Mouse (Mus musculus): Measurements from ENCODE around the gene H2-M10.1.
A peak's percentile ranks its signal among the peaks of the same experiment; 100 is the strongest.
"Not testable (repeated sequence)": the region's sequence is repeated elsewhere in the genome, so short reads cannot be mapped to it uniquely, and the experiment has no call there.

The H2-M10.1 gene

GRCm38 (mm10) chr17:36326055-36326454 is at the start of gene H2-M10.1:
Gene H2-M10.1, minus strand, starts transcription at chr17:36326155.
- DNase-seq (ENCODE audit: extremely low read depth, insufficient read length, low spot score) = no peak

- not testable (repeated sequence) for DNase-seq (ENCODE audit: extremely low read depth, insufficient read length, low spot score)
These were observed 42.4 kb upstream of the H2-M10.1 start, which contains the start of gene H2-M10.3 for GRCm38 (mm10) chr17:36368317-36368716. Gene H2-M10.3, minus strand, starts transcription at chr17:36368417.

- DNase-seq (ENCODE audit: extremely low read depth, insufficient read length, low spot score) = not testable (repeated sequence)
These were observed 36.4 kb upstream of the H2-M10.1 start for GRCm38 (mm10) chr17:36362404-36362803.

GRCm38 (mm10) chr17:36357512-36357911 is 31.6 kb upstream of the H2-M10.1 start:
- DNase-seq (ENCODE audit: extremely low read depth, insufficient read length, low spot score) = not testable (repeated sequence)

GRCm38 (mm10) chr17:36355763-36356162 is 29.8 kb upstream of the H2-M10.1 start:
- no peak for DNase-seq (ENCODE audit: extremely low read depth, insufficient read length, low spot score)

- DNase-seq (ENCODE audit: extremely low read depth, insufficient read length, low spot score) = peak; percentile 9
These were observed 29.4 kb upstream of the H2-M10.1 start for GRCm38 (mm10) chr17:36355343-36355742.

- no peak for DNase-seq (ENCODE audit: extremely low read depth, insufficient read length, low spot score)
These were observed 10.2 kb downstream of the H2-M10.1 start for GRCm38 (mm10) chr17:36315689-36316253.

- no peak for DNase-seq (ENCODE audit: extremely low read depth, insufficient read length, low spot score)
These were observed 10.8 kb downstream of the H2-M10.1 start for GRCm38 (mm10) chr17:36315041-36315688.

GRCm38 (mm10) chr17:36314511-36314910 is 11.4 kb downstream of the H2-M10.1 start:
- DNase-seq (ENCODE audit: extremely low read depth, insufficient read length, low spot score) = no peak

GRCm38 (mm10) chr17:36309293-36309692 is 16.7 kb downstream of the H2-M10.1 start:
- no peak for DNase-seq (ENCODE audit: extremely low read depth, insufficient read length, low spot score)

- DNase-seq (ENCODE audit: extremely low read depth, insufficient read length, low spot score) = peak; percentile 21
These were observed 17.1 kb downstream of the H2-M10.1 start for GRCm38 (mm10) chr17:36308855-36309254.

- DNase-seq (ENCODE audit: extremely low read depth, insufficient read length, low spot score) = no peak
These were observed 39.6 kb downstream of the H2-M10.1 start, which contains the start of gene H2-M10.2 for GRCm38 (mm10) chr17:36286390-36286789. Gene H2-M10.2, minus strand, starts transcription at chr17:36286490.

- no peak for DNase-seq (ENCODE audit: extremely low read depth, insufficient read length, low spot score)
These were observed 44.3 kb downstream of the H2-M10.1 start for GRCm38 (mm10) chr17:36281521-36282245.

GRCm38 (mm10) chr17:36274776-36275175 is 51.2 kb downstream of the H2-M10.1 start:
- no peak for DNase-seq (ENCODE audit: extremely low read depth, insufficient read length, low spot score)

GRCm38 (mm10) chr17:36273796-36274195 is 52.2 kb downstream of the H2-M10.1 start:
- no peak for DNase-seq (ENCODE audit: extremely low read depth, insufficient read length, low spot score)
